Mouse (Mus musculus) bone marrow macrophage, adult 2 months (primary cell): Measurements from ENCODE around the gene Kif5a. TPM values are rescaled to one million over a fixed set of nuclear protein-coding genes. Genes with fewer than 3 reads are reported as not detected.

ENCODE experiments used
- H3K27ac ChIP-seq: 2 replicates; pipeline ENCODE4 v1.5.1; 2012; ENCODE audit warnings: low read depth, low read length; ENCODE audit not compliant: insufficient read depth
- H3K4me1 ChIP-seq: 2 replicates; pipeline ENCODE4 v1.6.1; 2012; ENCODE audit warnings: low read length; ENCODE audit not compliant: control insufficient read depth, insufficient read depth
- H3K4me3 ChIP-seq: 2 replicates; pipeline ENCODE4 v1.5.1; 2012; ENCODE audit warnings: mild to moderate bottlenecking, low read length, moderate library complexity; ENCODE audit not compliant: insufficient read depth
- CTCF ChIP-seq: IDR thresholded peaks from 2 replicates; pipeline ENCODE4 v1.5.1; 2012; ENCODE audit warnings: low read depth, mild to moderate bottlenecking, low read length, moderate library complexity
- POLR2A ChIP-seq: IDR thresholded peaks from 2 replicates; pipeline ENCODE4 v1.6.1; 2012; ENCODE audit warnings: mild to moderate bottlenecking, low read depth, low read length, borderline replicate concordance
- polyA plus RNA-seq: library from polyadenylated mRNA; stranded (reverse); fragments of >200 nt; gene quantifications from 2 replicates; pipeline ENCODE4 v1.2.4, GENCODE M21; 2012; ENCODE audit not compliant: missing spikeins, insufficient read depth, insufficient read length

Kif5a gene
- polyA plus RNA-seq, 1 experiment, result 2.3 TPM

- no peak overlapping the region for H3K4me3 ChIP-seq
- H3K27ac ChIP-seq, result no peak overlapping the region
- peaks cover 8% of the 10 kb centered on the region for H3K4me1 ChIP-seq
- TF ChIP-seq POLR2A (no peak), CTCF (no peak)
Measured at GRCm38 (mm10) chr10:127284105-127284622, 21.0 kb upstream of the Kif5a start.

GRCm38 (mm10) chr10:127282620-127283215, 19.6 kb upstream of the Kif5a start:
- H3K4me1 ChIP-seq, result peaks cover 8% of the 10 kb centered on the region
- no peak overlapping the region for H3K27ac ChIP-seq
- TF ChIP-seq CTCF (no peak), POLR2A (no peak)
- H3K4me3 ChIP-seq, result no peak overlapping the region

GRCm38 (mm10) chr10:127281316-127281715, 18.2 kb upstream of the Kif5a start:
- Histone ChIP-seq H3K4me1 (no peaks in the 10 kb centered on the region), H3K4me3 (no peak overlapping the region), H3K27ac (no peak overlapping the region)
- TF ChIP-seq CTCF, result no peak
- TF ChIP-seq POLR2A, result no peak

- H3K4me3 ChIP-seq, result no peak overlapping the region
- H3K27ac ChIP-seq, result no peak overlapping the region
- no peak for TF ChIP-seq POLR2A
- TF ChIP-seq CTCF, result no peak
- H3K4me1 ChIP-seq, result no peaks in the 10 kb centered on the region
Measured at GRCm38 (mm10) chr10:127279730-127280129, 16.6 kb upstream of the Kif5a start.

- H3K4me1 ChIP-seq, result no peaks in the 10 kb centered on the region
- TF ChIP-seq CTCF, result no peak
- TF ChIP-seq POLR2A, result no peak
Measured at GRCm38 (mm10) chr10:127274261-127275022, 11.3 kb upstream of the Kif5a start.

GRCm38 (mm10) chr10:127272371-127272770, 9.2 kb upstream of the Kif5a start:
- Histone ChIP-seq H3K4me3 (no peak overlapping the region), H3K27ac (no peak overlapping the region), H3K4me1 (peaks cover 2% of the 10 kb centered on the region)
- TF ChIP-seq POLR2A (no peak), CTCF (no peak)

More at GRCm38 (mm10) chr10:127274261-127275022, 11.3 kb upstream of the Kif5a start:
- no peak overlapping the region for H3K27ac ChIP-seq
- no peak overlapping the region for H3K4me3 ChIP-seq

- H3K27ac ChIP-seq, result no peak overlapping the region
- peaks cover 5% of the 10 kb centered on the region for H3K4me1 ChIP-seq
- TF ChIP-seq CTCF (no peak), POLR2A (no peak)
- no peak overlapping the region for H3K4me3 ChIP-seq
Measured at GRCm38 (mm10) chr10:127269884-127270283, 6.7 kb upstream of the Kif5a start.

GRCm38 (mm10) chr10:127269036-127269435, 5.9 kb upstream of the Kif5a start:
- H3K4me3 ChIP-seq, result no peak overlapping the region
- H3K4me1 ChIP-seq, result peaks cover 5% of the 10 kb centered on the region
- no peak overlapping the region for H3K27ac ChIP-seq
- no peak for TF ChIP-seq CTCF
- TF ChIP-seq POLR2A, result no peak

- Histone ChIP-seq H3K4me3 (no peak overlapping the region), H3K4me1 (peaks cover 5% of the 10 kb centered on the region), H3K27ac (no peak overlapping the region)
- TF ChIP-seq CTCF, result no peak
- no peak for TF ChIP-seq POLR2A
Measured at GRCm38 (mm10) chr10:127268401-127268800, 5.3 kb upstream of the Kif5a start.

GRCm38 (mm10) chr10:127267318-127267717, 4.2 kb upstream of the Kif5a start:
- TF ChIP-seq CTCF (no peak), POLR2A (no peak)
- Histone ChIP-seq H3K4me1 (peaks cover 5% of the 10 kb centered on the region), H3K4me3 (peak overlapping the region; percentile 81), H3K27ac (no peak overlapping the region)
